Mouse (Mus musculus): ENCODE measurements around the gene Rpl39.
A peak's percentile ranks its signal among the peaks of the same experiment; 100 is the strongest.
"Not testable (repeated sequence)": the region's sequence is repeated elsewhere in the genome, so short reads cannot be mapped to it uniquely, and the experiment has no call there.

The Rpl39 gene

GRCm38 (mm10) chrX:37084927-37085660, at the start of gene Rpl39:
TSS of gene Rpl39 (minus strand) at chrX:37085402.
- DNase-seq, result peak; percentile 89 to 90

DNA sequence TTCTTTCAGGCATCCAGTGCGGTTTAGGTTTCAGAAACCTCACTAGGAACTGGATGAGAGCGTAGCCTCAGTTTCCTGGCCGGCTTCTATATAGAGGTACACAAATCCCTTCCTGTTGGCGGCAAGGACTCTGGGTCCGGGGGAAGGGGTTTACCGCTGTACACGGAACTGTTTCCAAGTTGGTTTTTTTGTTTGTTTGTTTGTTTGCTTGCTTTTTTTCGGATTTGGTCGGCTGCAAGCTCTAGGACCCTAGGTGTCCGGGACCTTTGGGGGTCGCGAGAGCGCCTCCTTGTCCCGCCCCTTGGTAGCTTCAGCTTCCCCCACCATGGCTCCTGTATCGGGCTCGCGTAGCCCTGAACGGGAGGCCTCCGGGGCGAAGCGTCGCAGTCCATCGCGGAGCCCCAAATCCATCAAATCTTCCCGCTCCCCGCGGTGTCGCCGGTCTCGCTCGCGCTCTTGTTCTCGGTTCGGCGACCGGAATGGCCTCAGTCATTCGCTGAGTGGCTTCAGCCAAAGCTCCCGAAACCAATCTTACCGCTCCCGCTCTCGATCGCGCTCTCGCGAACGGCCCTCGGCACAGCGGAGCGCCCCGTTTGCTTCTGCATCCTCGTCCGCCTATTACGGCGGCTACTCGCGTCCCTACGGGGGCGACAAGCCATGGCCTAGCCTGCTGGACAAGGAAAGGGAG, 41.6 kb upstream of the Rpl39 start, which contains the start of gene Nkap:
TSS of gene Nkap (plus strand) at position 125 of the 688 bp plus-strand sequence.
- DNase-seq, result peak; percentile 71

DNA sequence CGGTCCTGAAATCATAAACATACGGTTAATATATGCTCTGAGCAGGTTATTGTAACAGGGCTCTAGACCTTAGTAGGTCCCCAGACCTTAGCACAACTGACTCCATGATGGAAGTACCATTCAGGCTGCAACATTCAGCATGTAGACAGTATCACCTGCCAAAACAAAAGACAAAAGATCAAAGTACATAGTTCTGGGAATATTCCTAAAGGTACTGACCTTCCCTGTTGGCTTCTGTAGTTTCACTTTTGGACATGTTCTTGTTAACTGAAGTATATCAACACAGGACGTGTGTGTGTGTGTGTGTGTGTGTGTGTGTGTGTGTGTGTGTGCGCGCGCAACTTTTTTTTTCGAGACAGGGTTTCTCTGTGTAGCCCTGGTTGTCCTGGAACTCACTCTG, 40.3 kb upstream of the Rpl39 start:
- DNase-seq, result no peak

DNA sequence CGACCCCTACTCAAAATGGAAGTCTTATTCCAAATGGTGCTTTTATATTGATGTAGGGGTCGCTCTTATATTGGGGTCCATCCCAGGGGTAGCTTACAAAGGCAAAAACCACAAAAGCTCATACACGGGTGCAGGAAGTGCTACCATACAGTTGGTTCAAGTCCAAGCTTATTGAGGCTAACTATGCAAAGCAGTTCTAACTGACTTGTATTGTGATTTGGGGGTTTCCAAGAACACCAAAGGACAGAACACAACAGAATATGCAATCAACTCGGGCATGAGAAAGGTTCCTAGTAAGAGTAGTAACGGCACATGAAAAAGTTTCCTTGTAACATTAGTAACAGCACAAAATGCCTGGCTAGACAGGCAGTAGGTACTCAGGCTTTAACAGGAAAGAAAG, 35.0 kb upstream of the Rpl39 start:
- no peak for DNase-seq

GRCm38 (mm10) chrX:37119585-37119984, 34.4 kb upstream of the Rpl39 start:
- no peak for DNase-seq

DNA sequence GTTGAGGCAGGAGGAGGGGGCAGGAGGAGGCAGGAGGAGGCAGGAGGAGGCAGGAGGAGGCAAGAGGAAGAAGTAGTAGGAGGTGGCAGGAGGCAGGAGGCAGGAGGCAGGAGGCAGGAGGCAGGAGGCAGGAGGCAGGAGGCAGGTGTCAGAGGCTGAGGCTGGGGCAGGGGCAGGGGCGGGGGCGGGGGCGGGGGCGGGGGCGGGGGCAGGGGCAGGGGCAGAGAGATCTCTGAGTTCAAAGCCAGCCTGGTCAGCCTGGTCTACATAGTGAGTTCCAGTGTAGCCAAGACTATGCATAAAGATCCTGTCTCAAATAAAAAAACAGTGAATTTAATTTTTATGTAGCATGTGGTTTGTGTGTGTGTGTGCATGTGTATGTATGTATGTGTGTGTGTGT, 31.9 kb upstream of the Rpl39 start:
- no peak for DNase-seq

DNA sequence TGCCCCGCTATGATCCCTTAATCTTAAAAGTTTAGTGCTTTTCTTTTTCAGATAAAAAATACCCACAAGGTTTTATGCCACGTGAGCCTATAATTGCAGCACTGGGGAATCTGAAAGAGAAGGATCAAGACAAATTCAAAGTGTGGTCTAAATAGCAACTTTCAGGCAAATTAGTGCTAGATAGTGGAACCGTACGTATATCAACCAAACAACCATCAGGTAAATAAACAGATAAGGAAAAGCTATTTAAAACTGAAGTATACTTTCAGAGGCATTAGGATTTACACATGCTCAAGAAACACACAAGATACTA, 25.6 kb upstream of the Rpl39 start:
- no peak for DNase-seq

DNA sequence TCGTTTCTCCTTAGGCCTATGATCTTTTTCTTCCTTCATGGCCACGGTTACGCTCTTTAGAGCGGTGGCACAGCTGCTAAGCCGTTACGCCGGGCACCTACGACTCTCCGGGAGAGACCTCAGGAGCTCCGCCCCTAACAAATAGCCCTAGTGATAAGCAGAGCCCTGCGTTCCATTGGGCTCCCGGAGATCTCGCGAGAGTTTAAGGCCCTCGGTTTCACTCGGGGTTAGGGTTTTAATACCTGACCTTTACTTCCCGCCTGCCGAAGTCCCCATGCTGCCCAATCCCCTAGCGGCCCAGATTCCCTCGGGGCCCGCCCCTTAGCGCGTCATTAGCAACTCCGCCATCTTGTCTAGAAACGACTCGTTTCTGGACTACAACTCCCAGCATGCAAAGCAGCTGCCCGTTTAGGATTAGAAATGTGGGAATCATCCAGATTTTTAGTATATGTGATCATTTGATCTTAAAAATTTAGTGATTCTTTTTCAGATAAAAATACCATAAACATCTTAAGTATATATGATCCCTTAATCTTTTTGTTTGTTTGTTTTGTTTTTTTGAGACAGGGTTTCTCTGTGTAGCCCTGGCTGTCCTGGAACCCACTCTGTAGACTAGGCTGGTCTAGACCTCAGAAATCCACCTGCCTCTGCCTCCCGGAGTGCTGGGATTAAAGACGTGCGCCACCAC, 25.1 kb upstream of the Rpl39 start, which contains the start of gene Upf3b:
TSS of gene Upf3b (minus strand) at position 130 of the 688 bp plus-strand sequence.
- DNase-seq, result peak; percentile 95 to 97

- no peak for DNase-seq
Measured at GRCm38 (mm10) chrX:37109526-37110192, 24.5 kb upstream of the Rpl39 start.

DNA sequence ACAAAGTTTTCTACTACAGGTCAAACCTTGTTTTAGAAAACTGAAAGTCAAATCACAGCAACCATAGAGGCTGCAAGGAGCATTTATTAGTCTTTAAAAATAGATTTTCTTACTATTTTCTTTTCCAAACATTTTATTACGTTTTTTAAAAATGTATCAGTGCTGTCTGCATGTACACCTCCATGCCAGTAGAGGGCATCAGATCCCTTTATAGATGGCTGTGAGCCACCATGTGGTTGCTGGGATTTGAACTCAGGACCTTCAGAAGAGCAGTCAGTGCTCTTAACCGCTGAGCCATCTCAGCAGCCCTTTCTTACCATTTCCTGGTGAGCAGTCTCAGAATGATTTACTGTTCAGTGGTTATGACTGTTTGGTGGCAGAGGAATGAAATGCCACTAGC, 18.6 kb upstream of the Rpl39 start:
- no peak for DNase-seq

DNA sequence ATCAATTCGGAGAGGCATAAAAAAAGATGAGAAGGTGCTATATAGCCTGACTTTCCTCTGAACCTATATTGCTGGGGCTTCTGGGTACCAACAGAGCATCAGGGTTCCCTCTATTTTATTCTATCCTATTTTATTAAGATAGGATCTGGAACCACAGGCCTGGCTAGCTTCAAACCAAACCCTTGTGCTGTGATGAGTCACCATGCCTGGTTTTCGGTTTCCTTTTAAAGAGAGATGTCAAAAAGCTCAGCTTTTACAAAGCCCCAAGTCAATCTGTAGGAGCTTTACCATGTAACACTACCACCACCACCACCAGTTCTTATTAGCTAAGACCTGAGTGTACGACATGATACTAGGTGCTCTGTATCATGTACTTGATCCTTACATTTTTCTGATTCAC, 13.5 kb upstream of the Rpl39 start:
- DNase-seq, result no peak

- no peak for DNase-seq
Measured at GRCm38 (mm10) chrX:37095106-37095768, 10.0 kb upstream of the Rpl39 start.

- no peak for DNase-seq
Measured at GRCm38 (mm10) chrX:37091457-37091856, 6.3 kb upstream of the Rpl39 start.

DNA sequence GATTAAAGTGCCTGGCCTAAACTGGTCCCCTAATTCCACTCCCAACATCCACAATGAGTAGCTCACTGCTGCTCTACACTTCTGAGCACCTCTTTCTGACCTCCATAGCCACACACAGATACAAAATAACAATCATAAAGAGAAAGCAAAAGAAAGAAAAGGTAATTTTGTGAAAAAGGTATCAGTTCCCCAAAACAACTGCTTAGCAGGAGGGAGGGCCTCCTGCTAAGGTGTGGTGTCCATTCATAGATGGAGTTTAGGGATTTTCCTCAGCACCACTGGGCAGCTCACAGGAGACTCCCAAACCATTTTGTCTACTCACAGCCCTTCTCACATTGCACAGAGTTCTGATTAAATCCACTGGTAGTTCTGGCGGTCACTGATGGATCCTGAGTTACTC, 3.6 kb upstream of the Rpl39 start:
- no peak for DNase-seq

- DNase-seq, result no peak
Measured at GRCm38 (mm10) chrX:37085665-37086064, 463 bp upstream of the Rpl39 start.

GRCm38 (mm10) chrX:37084318-37084926, 780 bp downstream of the Rpl39 start:
- no peak for DNase-seq

- DNase-seq, result no peak
Measured at GRCm38 (mm10) chrX:37081194-37081593, 4.0 kb downstream of the Rpl39 start.

DNA sequence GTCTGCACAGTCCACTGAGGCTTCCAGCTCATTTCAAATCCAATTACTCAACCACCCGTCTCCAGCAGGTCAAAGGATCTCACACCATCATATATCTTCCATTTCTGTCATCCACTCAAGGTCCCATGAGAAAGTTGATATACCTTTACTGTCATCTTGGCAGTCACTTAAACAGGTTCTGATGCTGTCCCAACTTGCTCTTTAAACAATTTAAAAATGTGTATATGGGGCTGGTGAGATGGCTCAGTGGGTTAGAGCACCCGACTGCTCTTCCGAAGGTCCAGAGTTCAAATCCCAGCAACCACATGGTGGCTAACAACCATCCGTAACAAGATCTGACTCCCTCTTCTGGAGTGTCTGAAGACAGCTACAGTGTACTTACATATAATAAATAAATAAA, 4.9 kb downstream of the Rpl39 start:
- not testable (repeated sequence) for DNase-seq

GRCm38 (mm10) chrX:37076651-37077050, 8.6 kb downstream of the Rpl39 start:
- DNase-seq, result peak in 1 of 2 experiments; percentile 10

- DNase-seq, result peak; percentile 21 to 33
Measured at GRCm38 (mm10) chrX:37074262-37074892, 10.8 kb downstream of the Rpl39 start.

DNA sequence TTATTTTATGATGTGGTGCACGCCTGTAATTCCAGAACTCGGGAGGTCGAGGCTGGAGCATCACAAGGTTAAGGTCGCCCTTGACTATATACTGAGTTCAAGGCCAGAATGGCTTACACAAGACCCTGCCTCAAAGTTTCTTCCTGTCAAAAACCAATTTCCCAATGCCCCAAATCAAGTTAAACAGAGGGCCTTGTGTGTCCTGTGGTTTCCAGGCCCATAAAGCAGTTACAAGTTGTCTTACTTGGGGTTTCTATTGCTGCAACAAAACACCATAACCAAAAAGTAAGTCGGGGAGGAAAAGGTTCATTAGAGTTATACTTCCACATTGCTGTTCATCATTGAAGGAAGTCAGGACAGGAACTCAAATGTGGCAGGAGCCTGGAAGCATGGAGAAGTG, 16.4 kb downstream of the Rpl39 start:
- DNase-seq, result no peak

GRCm38 (mm10) chrX:37067299-37067698, 17.9 kb downstream of the Rpl39 start:
- no peak for DNase-seq
